Mouse (Mus musculus): ENCODE measurements around the gene Tmem14a. TPM values are rescaled to one million over a fixed set of nuclear protein-coding genes. Genes with fewer than 3 reads are reported as not detected.

Gene Tmem14a
- polyA plus RNA-seq, 1 experiment, result 5.2 TPM

- no peak for DNase-seq
- H3K4me1 ChIP-seq (ENCODE audit: control insufficient read depth, insufficient read depth, low read length), result peaks cover 12% of the 10 kb centered on the region
- H3K4me3 ChIP-seq (replicated peaks; ENCODE audit: extremely low read depth, low read depth, low read length), result no peak overlapping the region
- TF ChIP-seq CTCF (IDR thresholded peaks at IDR 0.05; ENCODE audit: insufficient read depth, low read length), result no peak
- no peak for TF ChIP-seq POLR2A (IDR thresholded peaks at IDR 0.05; ENCODE audit: borderline replicate concordance, extremely low read depth, low read depth, low read length)
- 72% methylated on average over 1 of the region's 1 CpGs for WGBS
Observed at GRCm38 (mm10) chr1:21232516-21232915, 14.1 kb downstream of the Tmem14a start.

- DNase-seq, result no peak
- 79% methylated on average over 6 of the region's 6 CpGs for WGBS
- TF ChIP-seq CTCF (IDR thresholded peaks at IDR 0.05; ENCODE audit: insufficient read depth, low read length) (no peak), POLR2A (IDR thresholded peaks at IDR 0.05; ENCODE audit: borderline replicate concordance, extremely low read depth, low read depth, low read length) (no peak)
- Histone ChIP-seq H3K4me3 (replicated peaks; ENCODE audit: extremely low read depth, low read depth, low read length) (no peak overlapping the region), H3K4me1 (ENCODE audit: control insufficient read depth, insufficient read depth, low read length) (peaks cover 15% of the 10 kb centered on the region)
Observed at GRCm38 (mm10) chr1:21235359-21235758, 17.0 kb downstream of the Tmem14a start.

GRCm38 (mm10) chr1:21239911-21240898 lies 21.8 kb downstream of the Tmem14a start, which contains the start of gene Gsta3:
TSS of gene Gsta3 (plus strand) at chr1:21240589.
- no peak for TF ChIP-seq CTCF (IDR thresholded peaks at IDR 0.05; ENCODE audit: insufficient read depth, low read length)
- no peak for TF ChIP-seq POLR2A (IDR thresholded peaks at IDR 0.05; ENCODE audit: borderline replicate concordance, extremely low read depth, low read depth, low read length)
- WGBS, result 55% methylated on average over 6 of the region's 8 CpGs
- DNase-seq, result peak; percentile 28
- H3K4me3 ChIP-seq (replicated peaks; ENCODE audit: extremely low read depth, low read depth, low read length), result peak within 1 kb of the TSS; percentile 43
- H3K4me1 ChIP-seq (ENCODE audit: control insufficient read depth, insufficient read depth, low read length), result peaks cover 3% of the 10 kb centered on the region

GRCm38 (mm10) chr1:21241096-21241495 lies 22.7 kb downstream of the Tmem14a start:
- DNase-seq, result no peak
- 80% methylated on average over 1 of the region's 1 CpGs for WGBS
- TF ChIP-seq POLR2A (IDR thresholded peaks at IDR 0.05; ENCODE audit: borderline replicate concordance, extremely low read depth, low read depth, low read length) (no peak), CTCF (IDR thresholded peaks at IDR 0.05; ENCODE audit: insufficient read depth, low read length) (no peak)
- Histone ChIP-seq H3K4me3 (replicated peaks; ENCODE audit: extremely low read depth, low read depth, low read length) (peak overlapping the region; percentile 43), H3K4me1 (ENCODE audit: control insufficient read depth, insufficient read depth, low read length) (peaks cover 3% of the 10 kb centered on the region; the same call in 1 of the 2 replicates)

- Histone ChIP-seq H3K4me3 (replicated peaks; ENCODE audit: extremely low read depth, low read depth, low read length) (peak overlapping the region; percentile 6), H3K4me1 (ENCODE audit: control insufficient read depth, insufficient read depth, low read length) (peaks cover 2% of the 10 kb centered on the region; the same call in 1 of the 2 replicates)
- WGBS, result 59% methylated on average over 4 of the region's 4 CpGs
- no peak for TF ChIP-seq CTCF (IDR thresholded peaks at IDR 0.05; ENCODE audit: insufficient read depth, low read length)
- TF ChIP-seq POLR2A (IDR thresholded peaks at IDR 0.05; ENCODE audit: borderline replicate concordance, extremely low read depth, low read depth, low read length), result no peak
- no peak for DNase-seq
Observed at GRCm38 (mm10) chr1:21244290-21244960, 26.1 kb downstream of the Tmem14a start.

GRCm38 (mm10) chr1:21246136-21246535 lies 27.8 kb downstream of the Tmem14a start:
- TF ChIP-seq POLR2A (IDR thresholded peaks at IDR 0.05; ENCODE audit: borderline replicate concordance, extremely low read depth, low read depth, low read length), result no peak
- TF ChIP-seq CTCF (IDR thresholded peaks at IDR 0.05; ENCODE audit: insufficient read depth, low read length), result no peak
- no peaks in the 10 kb centered on the region for H3K4me1 ChIP-seq (ENCODE audit: control insufficient read depth, insufficient read depth, low read length)
- no peak for DNase-seq
- WGBS, result 69% methylated on average over 3 of the region's 3 CpGs
- H3K4me3 ChIP-seq (replicated peaks; ENCODE audit: extremely low read depth, low read depth, low read length), result no peak overlapping the region

GRCm38 (mm10) chr1:21247896-21248295 lies 29.5 kb downstream of the Tmem14a start:
- H3K4me3 ChIP-seq (replicated peaks; ENCODE audit: extremely low read depth, low read depth, low read length), result no peak overlapping the region
- no peaks in the 10 kb centered on the region for H3K4me1 ChIP-seq (ENCODE audit: control insufficient read depth, insufficient read depth, low read length)
- DNase-seq, result no peak
- TF ChIP-seq POLR2A (IDR thresholded peaks at IDR 0.05; ENCODE audit: borderline replicate concordance, extremely low read depth, low read depth, low read length) (no peak), CTCF (IDR thresholded peaks at IDR 0.05; ENCODE audit: insufficient read depth, low read length) (no peak)

- no peak for DNase-seq
- H3K4me3 ChIP-seq (replicated peaks; ENCODE audit: extremely low read depth, low read depth, low read length), result no peak overlapping the region
- WGBS, result 83% methylated on average over 9 of the region's 9 CpGs
- H3K4me1 ChIP-seq (ENCODE audit: control insufficient read depth, insufficient read depth, low read length), result no peaks in the 10 kb centered on the region
- TF ChIP-seq CTCF (IDR thresholded peaks at IDR 0.05; ENCODE audit: insufficient read depth, low read length) (no peak), POLR2A (IDR thresholded peaks at IDR 0.05; ENCODE audit: borderline replicate concordance, extremely low read depth, low read depth, low read length) (no peak)
Observed at GRCm38 (mm10) chr1:21248560-21249390, 30.4 kb downstream of the Tmem14a start.

- DNase-seq, result no peak
- 74% methylated on average over 6 of the region's 6 CpGs for WGBS
- Histone ChIP-seq H3K4me1 (ENCODE audit: control insufficient read depth, insufficient read depth, low read length) (no peaks in the 10 kb centered on the region), H3K4me3 (replicated peaks; ENCODE audit: extremely low read depth, low read depth, low read length) (no peak overlapping the region)
- TF ChIP-seq POLR2A (IDR thresholded peaks at IDR 0.05; ENCODE audit: borderline replicate concordance, extremely low read depth, low read depth, low read length) (no peak), CTCF (IDR thresholded peaks at IDR 0.05; ENCODE audit: insufficient read depth, low read length) (no peak)
Observed at GRCm38 (mm10) chr1:21251661-21252060, 33.3 kb downstream of the Tmem14a start.
